In genomic region chr13:12511189-12511965, GRCm38 (mm10) we compare ENCODE assay signal across 17 mouse cellular contexts. TPM values are rescaled to one million over a fixed set of nuclear protein-coding genes. Genes with fewer than 3 reads are reported as not detected.
DNase-seq lines count a peak whose midpoint lies in the region; ATAC-seq and TF ChIP-seq lines count a peak whose summit lies in the region.
"Had no signal": no experiment of that assay in that cellular context is flagged by ENCODE, and none has a peak within 500 bp of the region (broad histone marks: within the 10 kb centered on the region; RNA-seq: fewer than 3 reads in every experiment).

No protein-coding gene starts in this region.

- no peaks in the 10 kb centered on the region for H3K9me3 ChIP-seq in kidney, embryonic 16.5 days (ENCODE audit: low read length)
- no peaks in the 10 kb centered on the region for H3K9me3 ChIP-seq in intestine, embryonic 15.5 days
- H3K9me3 ChIP-seq: hindbrain, embryonic 13.5 days; midbrain, embryonic 15.5 days; neural tube, embryonic 12.5 days had no signal

- TF ChIP-seq POLR2A in bone marrow, adult 2 months (IDR thresholded peaks at IDR 0.05; ENCODE audit: borderline replicate concordance, control insufficient read depth, low read depth, low read length), result no peak

- H3K4me1 ChIP-seq in kidney, embryonic 16.5 days (ENCODE audit: insufficient read depth, low read length), result no peaks in the 10 kb centered on the region
- peaks cover 3% of the 10 kb centered on the region for H3K4me1 ChIP-seq in bone marrow, adult 2 months (ENCODE audit: control insufficient read depth, insufficient read depth, low read length)
- H3K4me1 ChIP-seq in intestine, embryonic 15.5 days (replicated peaks), result no peaks in the 10 kb centered on the region
- H3K4me1 ChIP-seq: hindbrain, embryonic 13.5 days; midbrain, embryonic 15.5 days had no signal

- H3K27ac ChIP-seq in kidney, embryonic 16.5 days (ENCODE audit: low read length), result no peak overlapping the region
- peak overlapping the region; percentile 54 for H3K27ac ChIP-seq in bone marrow, adult 2 months (ENCODE audit: control insufficient read depth, insufficient read depth, low read depth, low read length, poor library complexity)
- H3K27ac ChIP-seq in intestine, embryonic 15.5 days, result no peak overlapping the region
- H3K27ac ChIP-seq: hindbrain, embryonic 13.5 days; macrophage; midbrain, embryonic 15.5 days; neural tube, embryonic 12.5 days had no signal

- H3K9ac ChIP-seq in kidney, embryonic 16.5 days (replicated peaks; ENCODE audit: low read length), result 0 out of 2 replicates have a peak overlapping the region, but pooled peaks have one; percentile 22
- H3K9ac ChIP-seq in intestine, embryonic 15.5 days, result no peak overlapping the region
- H3K9ac ChIP-seq: hindbrain, embryonic 13.5 days; midbrain, embryonic 15.5 days; neural tube, embryonic 12.5 days had no signal

- no peak overlapping the region for H3K4me3 ChIP-seq in kidney, embryonic 16.5 days (ENCODE audit: low read length)
- H3K4me3 ChIP-seq in bone marrow, adult 2 months (replicated peaks; ENCODE audit: control insufficient read depth, low read depth, low read length), result no peak overlapping the region
- no peak overlapping the region for H3K4me3 ChIP-seq in intestine, embryonic 15.5 days (replicated peaks)
- H3K4me3 ChIP-seq: erythroblast, embryonic 14.5 days; hindbrain, embryonic 13.5 days; midbrain, embryonic 15.5 days; neural tube, embryonic 12.5 days had no signal

- no peaks in the 10 kb centered on the region for H3K36me3 ChIP-seq in kidney, embryonic 16.5 days (ENCODE audit: insufficient read depth, low read length)
- no peaks in the 10 kb centered on the region for H3K36me3 ChIP-seq in intestine, embryonic 15.5 days
- H3K36me3 ChIP-seq: hindbrain, embryonic 13.5 days; midbrain, embryonic 15.5 days; neural tube, embryonic 12.5 days had no signal

- no peak for TF ChIP-seq CTCF in bone marrow, adult 2 months (IDR thresholded peaks at IDR 0.05; ENCODE audit: control insufficient read depth, insufficient read depth, low read length)

- peak; percentile 64 for ATAC-seq in kidney, embryonic 16.5 days (ENCODE audit: low FRiP score, low TSS enrichment)
- peak; percentile 58; the same call in 1 of the 2 replicates for ATAC-seq in intestine, embryonic 15.5 days
- ATAC-seq: midbrain, embryonic 15.5 days; Patski had no signal

- no peak overlapping the region for H3K4me2 ChIP-seq in kidney, embryonic 16.5 days (replicated peaks; ENCODE audit: low read depth, low read length)
- no peak overlapping the region for H3K4me2 ChIP-seq in intestine, embryonic 15.5 days (replicated peaks)
- H3K4me2 ChIP-seq: hindbrain, embryonic 13.5 days; midbrain, embryonic 15.5 days; neural tube, embryonic 12.5 days had no signal

- intact Hi-C loops in left cerebral cortex, postnatal 14 days (cut with DNase I), result no loop called here

- WGBS in kidney, embryonic 16.5 days, result 62% methylated on average over 9 of the region's 9 CpGs
- 67% methylated on average over 9 of the region's 9 CpGs for WGBS in bone marrow, adult 2 months
- WGBS in intestine, embryonic 15.5 days, result 61% methylated on average over 9 of the region's 9 CpGs

- H3K27me3 ChIP-seq in kidney, embryonic 16.5 days (ENCODE audit: insufficient read depth, low read length), result no peaks in the 10 kb centered on the region
- no peaks in the 10 kb centered on the region for H3K27me3 ChIP-seq in intestine, embryonic 15.5 days (replicated peaks)
- H3K27me3 ChIP-seq: CH12.LX; hindbrain, embryonic 13.5 days; midbrain, embryonic 15.5 days; neural tube, embryonic 12.5 days had no signal

- DNase-seq in kidney, adult 11 months, result no peak
- DNase-seq in thymus, postnatal 0 days (ENCODE audit: low spot score), result peak; percentile 83
- no peak for DNase-seq in left cerebral cortex, postnatal 14 days (ENCODE audit: low spot score in 2 of 2)
- no peak for DNase-seq in embryo, embryonic 9.5 days (ENCODE audit: extremely low spot score)
- DNase-seq: cerebellum, adult 11-12 months; kidney, postnatal 14 days; layer of hippocampus, adult 9-11 months had no signal

RNA-seq across cellular contexts. Expression of gene Edaradd, which starts 8.9 kb away (rescaled TPM):
- polyA plus RNA-seq in kidney, embryonic 16.5 days (2015; fragmentation: Nextera tagmentation; extraction: Ambion mirVana), result 2.6 and 2.7 TPM in 2 replicates
- polyA plus RNA-seq in bone marrow, adult 2 months (2011; ENCODE audit: insufficient read depth, insufficient read length, low replicate concordance, missing spikeins), result 0.92 and 2.6 TPM in 2 replicates
- polyA plus RNA-seq in intestine, embryonic 15.5 days (2015; fragmentation: Nextera tagmentation; extraction: Ambion mirVana), result 1.5 and 2.8 TPM in 2 replicates
- polyA plus RNA-seq in thymus, postnatal 0 days (2015; fragmentation: Nextera tagmentation; extraction: Ambion mirVana), result 16.0 and 19.8 TPM in 2 replicates
- under 1 TPM; 0.18 to 0.25 TPM for total RNA-seq in left cerebral cortex, postnatal 14 days (2021)
- polyA plus RNA-seq: erythroblast, embryonic 14.5 days; Patski had no signal

RNA-seq across cellular contexts. Expression of gene Lgals8, which starts 46.6 kb away (rescaled TPM):
- 24.8 and 26.5 TPM in 2 replicates for polyA plus RNA-seq in kidney, embryonic 16.5 days (2015; fragmentation: Nextera tagmentation; extraction: Ambion mirVana)
- 21.4 and 23.6 TPM in 2 replicates for polyA plus RNA-seq in bone marrow, adult 2 months (2011; ENCODE audit: insufficient read depth, insufficient read length, low replicate concordance, missing spikeins)
- polyA plus RNA-seq in intestine, embryonic 15.5 days (2015; fragmentation: Nextera tagmentation; extraction: Ambion mirVana), result 30.5 and 36.0 TPM in 2 replicates
- polyA plus RNA-seq in thymus, postnatal 0 days (2015; fragmentation: Nextera tagmentation; extraction: Ambion mirVana), result 41.9 and 43.1 TPM in 2 replicates
- total RNA-seq in left cerebral cortex, postnatal 14 days (2021), result 10 to 100 TPM; 23.1 to 23.8 TPM

RNA-seq across cellular contexts. Expression of gene Ero1lb, which starts 54.3 kb away (rescaled TPM):
- 8.4 and 8.8 TPM in 2 replicates for polyA plus RNA-seq in kidney, embryonic 16.5 days (2015; fragmentation: Nextera tagmentation; extraction: Ambion mirVana)
- 3.7 and 6.7 TPM in 2 replicates for polyA plus RNA-seq in bone marrow, adult 2 months (2011; ENCODE audit: insufficient read depth, insufficient read length, low replicate concordance, missing spikeins)
- 8.4 and 13.4 TPM in 2 replicates for polyA plus RNA-seq in intestine, embryonic 15.5 days (2015; fragmentation: Nextera tagmentation; extraction: Ambion mirVana)
- 9.5 and 9.7 TPM in 2 replicates for polyA plus RNA-seq in thymus, postnatal 0 days (2015; fragmentation: Nextera tagmentation; extraction: Ambion mirVana)
- 10 to 100 TPM; 11.6 to 11.8 TPM for total RNA-seq in left cerebral cortex, postnatal 14 days (2021)
- polyA plus RNA-seq: erythroblast, embryonic 14.5 days had no signal
